Mouse (Mus musculus) liver, adult 2 months (tissue): ENCODE data around the gene Unc13b.

ENCODE experiments used
- CTCF ChIP-seq: fragments of 200-500 bp; IDR thresholded peaks from 2 replicates; pipeline ENCODE4 v1.5.1; 2011; ENCODE audit warnings: low read depth, low read length, control low read depth
- POLR2A ChIP-seq: fragments of 200-500 bp; IDR thresholded peaks from 2 replicates; pipeline ENCODE4 v1.6.1; 2011; ENCODE audit warnings: low read length, control low read depth; ENCODE audit not compliant: insufficient read depth; ENCODE audit errors: extremely low read depth

GRCm38 (mm10) chr4:43165403-43166005 is 106.8 kb downstream of the Unc13b start:
- TF ChIP-seq CTCF = no peak
- TF ChIP-seq POLR2A = no peak
